20 mouse cellular contexts compared by ENCODE assay signal in the genomic region with DNA sequence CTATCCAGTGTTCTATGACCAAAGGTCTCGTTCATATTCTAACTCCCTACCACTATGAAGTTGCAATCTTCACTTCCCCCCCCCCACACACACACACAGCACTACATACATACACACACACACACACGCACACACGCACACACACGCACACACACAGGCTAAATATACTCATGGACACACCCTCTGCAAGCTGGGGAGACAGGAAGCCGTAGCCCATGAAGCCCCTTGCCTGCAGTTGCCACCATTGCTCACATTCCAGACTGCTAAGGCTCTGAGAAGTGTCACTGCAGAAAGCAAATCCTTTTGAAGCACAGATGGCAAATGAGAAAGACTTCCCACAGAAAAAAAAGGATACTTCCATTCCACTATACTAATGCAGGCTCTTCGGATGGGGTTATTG.
DNase-seq lines count a peak whose midpoint lies in the region; ATAC-seq lines count a peak whose summit lies in the region.
"Had no signal": no experiment of that assay in that cellular context is flagged by ENCODE, and none has a peak within 500 bp of the region (broad histone marks: within the 10 kb centered on the region; RNA-seq: fewer than 3 reads in every experiment).

No protein-coding gene starts in this region.

- DNase-seq in heart, adult 11 months, result peak; percentile 62
- no peak for DNase-seq in heart, postnatal 10 days
- DNase-seq in neural tube, embryonic 10.5 days (ENCODE audit: extremely low spot score, low spot score), result no peak
- peak; percentile 36 for DNase-seq in thymus, postnatal 4 days
- no peak for DNase-seq in thymus, postnatal 36 days
- DNase-seq: adrenal gland, adult 2 months; adrenal gland, postnatal 25 days; cerebellum, adult 18-20 months; cerebellum, adult 9-11 months; cerebellum, postnatal 36 days; gastrocnemius, adult 2 months; gastrocnemius, postnatal 25 days had no signal

- H3K9me3 ChIP-seq in neural tube, embryonic 15.5 days (replicated peaks), result no peaks in the 10 kb centered on the region
- H3K9me3 ChIP-seq: embryonic facial prominence, embryonic 15.5 days; forebrain, embryonic 10.5 days; heart, embryonic 10.5 days; heart, embryonic 15.5 days; hindbrain, embryonic 10.5 days had no signal

- H3K36me3 ChIP-seq in neural tube, embryonic 15.5 days, result peaks cover 3% of the 10 kb centered on the region; the same call in 1 of the 2 replicates
- H3K36me3 ChIP-seq: embryonic facial prominence, embryonic 15.5 days; forebrain, embryonic 10.5 days; heart, embryonic 10.5 days; heart, embryonic 15.5 days; hindbrain, embryonic 10.5 days had no signal

- H3K4me1 ChIP-seq in neural tube, embryonic 15.5 days, result peaks cover 53% of the 10 kb centered on the region

- H3K4me2 ChIP-seq in neural tube, embryonic 15.5 days, result 0 out of 2 replicates have a peak overlapping the region, but pooled peaks have one; percentile 96
- H3K4me2 ChIP-seq: embryonic facial prominence, embryonic 15.5 days; heart, embryonic 15.5 days had no signal

- no peak for ATAC-seq in neural tube, embryonic 15.5 days (ENCODE audit: low FRiP score)

- WGBS in neural tube, embryonic 15.5 days, result 88% methylated on average over 6 of the region's 6 CpGs

- intact Hi-C loops in heart, postnatal 10 days (cut with DNase I), result loop anchor here (5.0 kb wide), 3 partner anchors 57 to 218 kb away; no protein-coding TSS in a partner anchor

- H3K4me3 ChIP-seq in neural tube, embryonic 15.5 days (replicated peaks), result no peak overlapping the region
- H3K4me3 ChIP-seq: embryonic facial prominence, embryonic 15.5 days; erythroblast, embryonic 14.5 days; forebrain, embryonic 10.5 days; gastrocnemius, adult 2 months; heart, embryonic 10.5 days; heart, embryonic 15.5 days; hindbrain, embryonic 10.5 days had no signal

- H3K27ac ChIP-seq in neural tube, embryonic 15.5 days (replicated peaks), result no peak overlapping the region
- H3K27ac ChIP-seq: embryonic facial prominence, embryonic 15.5 days; forebrain, embryonic 10.5 days; gastrocnemius, adult 2 months; heart, embryonic 10.5 days; heart, embryonic 15.5 days; hindbrain, embryonic 10.5 days; hindbrain, embryonic 14.5 days had no signal

- H3K27me3 ChIP-seq in neural tube, embryonic 15.5 days (replicated peaks), result no peaks in the 10 kb centered on the region

- no peak overlapping the region for H3K9ac ChIP-seq in neural tube, embryonic 15.5 days (replicated peaks)
- H3K9ac ChIP-seq: embryonic facial prominence, embryonic 15.5 days; heart, embryonic 15.5 days; hindbrain, embryonic 14.5 days had no signal

Comparison
In these comparisons a context has a peak if more than half of its experiments do, and no peak if none do; other contexts are left out.
1. DNase-seq: peak in heart, adult 11 months (single experiment) and thymus, postnatal 4 days (single experiment); none in heart, postnatal 10 days (0 of 2), neural tube, embryonic 10.5 days (single experiment) and thymus, postnatal 36 days (0 of 2).